Mouse (Mus musculus) lung, embryonic 15.5 days (tissue): ENCODE data around the gene Gins2. TPM values are rescaled to one million over a fixed set of nuclear protein-coding genes. Genes with fewer than 3 reads are reported as not detected.

Experiments
- ATAC-seq: fragments of 200-750 bp; cut with Nextera tagmentation; 2 replicates; pipeline ENCODE4 v1.8.0; 2017; ENCODE audit warnings: moderate number of reproducible peaks, borderline replicate concordance; ENCODE audit not compliant: low FRiP score, low TSS enrichment; ENCODE audit errors: extremely low read depth
- H3K27ac ChIP-seq: fragments of 300-500 bp; sonication (generic); 2 replicates; pipeline ENCODE4 v1.5.1; 2015; ENCODE audit warnings: moderate library complexity, mild to moderate bottlenecking, inconsistent platforms
- H3K27me3 ChIP-seq: fragments of 300-500 bp; sonication (generic); 2 replicates; pipeline ENCODE4 v1.6.1; 2015; ENCODE audit warnings: inconsistent platforms
- H3K36me3 ChIP-seq: fragments of 300-500 bp; sonication (generic); 2 replicates; pipeline ENCODE4 v1.6.1; 2015; ENCODE audit warnings: inconsistent platforms
- H3K4me1 ChIP-seq: fragments of 300-500 bp; sonication (generic); 2 replicates; pipeline ENCODE4 v1.6.1; 2015; ENCODE audit warnings: inconsistent platforms
- H3K4me2 ChIP-seq: fragments of 300-500 bp; sonication (generic); 2 replicates; pipeline ENCODE4 v1.6.1; 2015; ENCODE audit warnings: inconsistent platforms, mild to moderate bottlenecking, moderate library complexity
- H3K4me3 ChIP-seq: fragments of 300-500 bp; sonication (generic); 2 replicates; pipeline ENCODE4 v1.5.1; 2015; ENCODE audit warnings: mild to moderate bottlenecking, inconsistent platforms
- H3K9ac ChIP-seq: fragments of 300-500 bp; sonication (generic); 2 replicates; pipeline ENCODE4 v1.6.1; 2015; ENCODE audit warnings: inconsistent platforms
- H3K9me3 ChIP-seq: fragments of 300-500 bp; sonication (generic); 2 replicates; pipeline ENCODE4 v1.6.1; 2016; ENCODE audit warnings: inconsistent platforms
- WGBS: fragments of 180-500 bp; shearing (Covaris S2); methylation state at CpG from one replicate; pipeline ENCODE4 v1.1.7; 2015; 5-methylcytosine and 5-hydroxymethylcytosine counted together
- polyA plus RNA-seq: library from polyadenylated mRNA; unstranded; fragments of >200 nt; fragmentation: Nextera tagmentation; extraction: Ambion mirVana; gene quantifications from 2 replicates; pipeline ENCODE4 v1.2.1, GENCODE M21; 2015

Gene Gins2
- polyA plus RNA-seq, 1 experiment from 2014 or later: 117 TPM

DNA sequence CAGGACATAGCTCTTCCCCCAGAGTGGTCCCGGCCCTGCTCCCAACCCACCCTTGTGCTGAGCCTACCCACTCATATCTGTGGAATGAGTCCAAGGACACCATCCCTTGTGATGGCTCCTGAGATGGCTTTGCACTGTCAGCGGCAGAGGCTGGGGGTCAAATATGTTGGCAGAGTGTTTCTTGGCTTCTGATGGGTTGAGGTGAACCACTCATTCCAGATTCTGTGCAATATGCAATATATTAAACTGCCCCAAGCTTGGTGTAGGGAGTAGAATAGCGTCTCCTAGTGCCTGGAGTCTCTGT, 37.5 kb downstream of the Gins2 start:
- peaks cover 57% of the 10 kb centered on the region for H3K4me1 ChIP-seq
- peaks cover 10% of the 10 kb centered on the region; the same call in 1 of the 2 replicates for H3K36me3 ChIP-seq
- no peak for ATAC-seq
- no peak overlapping the region for H3K27ac ChIP-seq
- H3K4me2 ChIP-seq: no peak overlapping the region
- H3K9me3 ChIP-seq: no peaks in the 10 kb centered on the region
- H3K9ac ChIP-seq: no peak overlapping the region
- no peak overlapping the region for H3K4me3 ChIP-seq
- 86% methylated on average over 3 of the region's 3 CpGs for WGBS
- no peaks in the 10 kb centered on the region for H3K27me3 ChIP-seq

DNA sequence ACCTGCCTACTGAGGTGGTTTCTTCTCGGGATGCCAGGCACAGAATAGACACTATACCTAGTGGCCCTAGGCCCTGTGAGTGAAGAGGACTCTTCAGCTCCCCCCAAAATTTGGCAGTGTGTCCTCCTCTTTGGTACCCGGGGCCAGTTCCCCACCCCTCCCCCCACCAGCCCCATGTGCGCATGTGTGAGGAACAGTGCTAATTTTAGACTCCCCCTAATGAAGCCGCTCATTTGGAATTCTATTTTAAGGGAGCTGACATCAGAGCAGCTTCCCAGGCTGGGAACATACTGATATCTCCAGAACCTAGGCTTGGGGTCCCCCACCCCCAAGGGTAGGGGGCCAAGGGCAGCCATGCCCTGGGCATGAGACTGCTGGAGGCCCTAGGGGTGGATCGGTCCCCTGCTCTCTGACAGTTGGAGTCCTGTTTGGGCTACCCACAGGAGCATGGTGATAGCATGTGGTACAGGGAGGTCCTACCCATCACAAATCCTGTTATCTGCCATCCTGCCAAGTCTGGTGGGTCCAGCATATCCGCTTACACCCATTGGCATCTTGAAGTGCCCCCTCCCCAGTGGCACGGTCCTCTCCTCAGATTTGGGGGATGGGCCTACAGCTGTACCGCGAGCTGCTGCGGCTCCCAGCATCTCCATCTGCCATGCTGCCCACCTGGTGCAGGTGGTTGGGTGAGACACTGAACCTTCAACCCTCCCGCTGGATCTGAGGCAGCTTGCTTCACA, 38.0 kb downstream of the Gins2 start:
- Histone ChIP-seq H3K9me3 (no peaks in the 10 kb centered on the region), H3K9ac (no peak overlapping the region), H3K4me1 (peaks cover 56% of the 10 kb centered on the region), H3K27me3 (no peaks in the 10 kb centered on the region), H3K36me3 (peaks cover 10% of the 10 kb centered on the region; the same call in 1 of the 2 replicates), H3K27ac (no peak overlapping the region), H3K4me2 (no peak overlapping the region), H3K4me3 (no peak overlapping the region)
- 74% methylated on average over 11 of the region's 11 CpGs for WGBS
- ATAC-seq: no peak

DNA sequence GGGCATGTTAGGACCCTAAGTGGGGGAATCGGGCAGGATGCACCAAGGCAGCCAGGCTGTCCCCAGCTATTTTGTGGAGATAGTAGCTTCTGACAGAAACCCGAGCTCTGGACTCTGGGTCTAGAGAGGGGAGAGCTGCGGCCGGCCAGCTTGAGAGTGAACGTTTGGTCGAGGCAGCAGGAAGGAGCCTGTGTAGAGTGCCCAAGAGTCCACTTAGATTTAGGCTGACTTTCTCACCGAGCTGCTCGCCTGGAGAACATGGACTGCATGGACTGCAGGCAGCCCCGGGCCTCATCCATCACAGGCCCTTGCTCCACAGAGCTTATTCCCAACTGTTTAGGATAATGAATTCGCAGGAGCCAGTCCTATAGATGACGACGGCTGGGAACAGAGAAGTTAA, 38.7 kb downstream of the Gins2 start:
- Histone ChIP-seq H3K4me1 (peaks cover 54% of the 10 kb centered on the region), H3K9ac (no peak overlapping the region), H3K27me3 (no peaks in the 10 kb centered on the region), H3K4me2 (no peak overlapping the region), H3K9me3 (no peaks in the 10 kb centered on the region), H3K36me3 (peaks cover 10% of the 10 kb centered on the region; the same call in 1 of the 2 replicates), H3K27ac (no peak overlapping the region), H3K4me3 (no peak overlapping the region)
- no peak for ATAC-seq
- 36% methylated on average over 12 of the region's 12 CpGs for WGBS

DNA sequence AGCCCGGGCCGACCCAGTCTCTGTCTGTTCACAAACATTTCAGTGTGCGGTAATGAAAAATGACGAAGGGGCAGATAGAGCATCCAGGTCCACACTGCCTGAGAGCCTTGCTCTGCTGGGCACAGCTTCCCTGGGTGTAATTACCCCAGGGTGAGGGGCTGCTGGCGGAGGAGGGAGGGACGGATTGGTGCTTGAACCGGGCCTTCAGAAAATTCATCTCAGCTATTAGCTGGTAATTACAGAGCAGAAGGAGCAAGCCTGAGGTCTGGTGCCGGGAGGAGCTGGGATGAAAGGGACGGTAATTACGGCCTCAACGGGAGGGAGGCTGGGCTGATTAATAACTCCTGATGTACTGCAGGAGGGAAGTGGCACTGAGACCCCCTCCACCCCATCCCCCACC, 39.2 kb downstream of the Gins2 start:
- no peak for ATAC-seq
- Histone ChIP-seq H3K27ac (no peak overlapping the region), H3K4me2 (peak overlapping the region; percentile 25; the same call in 1 of the 2 replicates), H3K4me1 (peaks cover 58% of the 10 kb centered on the region), H3K4me3 (no peak overlapping the region), H3K36me3 (peaks cover 7% of the 10 kb centered on the region; the same call in 1 of the 2 replicates), H3K9me3 (no peaks in the 10 kb centered on the region), H3K9ac (no peak overlapping the region), H3K27me3 (no peaks in the 10 kb centered on the region)
- 44% methylated on average over 11 of the region's 11 CpGs for WGBS

DNA sequence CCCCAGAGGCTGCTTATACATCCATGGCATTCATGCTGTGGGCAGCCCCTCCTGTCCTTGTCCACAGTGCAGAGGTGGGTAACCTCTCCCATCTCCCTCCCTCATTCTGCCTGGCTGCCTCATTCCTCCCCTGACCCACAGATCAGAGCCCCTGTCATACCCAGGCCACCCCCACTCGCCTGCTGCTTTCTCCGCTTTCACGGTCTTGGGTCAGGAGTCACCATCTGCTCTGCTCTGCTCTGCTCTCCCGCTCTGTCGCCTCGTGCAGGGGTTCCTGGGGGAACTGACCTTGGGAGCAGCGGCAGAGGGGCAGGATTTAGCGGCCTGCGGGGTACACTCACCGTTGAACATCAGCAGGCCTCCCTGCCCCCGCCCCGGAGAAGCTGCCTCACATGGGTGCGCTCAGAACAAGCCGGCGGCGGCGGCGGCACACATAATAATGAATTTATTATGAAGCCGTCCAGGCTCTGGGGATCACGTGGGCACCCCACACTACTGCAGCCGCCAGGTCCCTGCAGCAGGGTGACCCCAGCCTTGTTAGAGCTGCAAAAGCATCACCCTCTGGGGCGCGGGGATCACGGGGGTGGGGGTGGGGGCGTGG, 39.7 kb downstream of the Gins2 start:
- Histone ChIP-seq H3K4me3 (no peak overlapping the region), H3K9ac (no peak overlapping the region), H3K27me3 (no peaks in the 10 kb centered on the region), H3K27ac (no peak overlapping the region), H3K4me1 (peaks cover 58% of the 10 kb centered on the region), H3K9me3 (no peaks in the 10 kb centered on the region), H3K36me3 (peaks cover 2% of the 10 kb centered on the region; the same call in 1 of the 2 replicates), H3K4me2 (peak overlapping the region; percentile 25)
- WGBS: 23% methylated on average over 25 of the region's 25 CpGs
- ATAC-seq: peak; percentile 2; the same call in 1 of the 2 replicates

DNA sequence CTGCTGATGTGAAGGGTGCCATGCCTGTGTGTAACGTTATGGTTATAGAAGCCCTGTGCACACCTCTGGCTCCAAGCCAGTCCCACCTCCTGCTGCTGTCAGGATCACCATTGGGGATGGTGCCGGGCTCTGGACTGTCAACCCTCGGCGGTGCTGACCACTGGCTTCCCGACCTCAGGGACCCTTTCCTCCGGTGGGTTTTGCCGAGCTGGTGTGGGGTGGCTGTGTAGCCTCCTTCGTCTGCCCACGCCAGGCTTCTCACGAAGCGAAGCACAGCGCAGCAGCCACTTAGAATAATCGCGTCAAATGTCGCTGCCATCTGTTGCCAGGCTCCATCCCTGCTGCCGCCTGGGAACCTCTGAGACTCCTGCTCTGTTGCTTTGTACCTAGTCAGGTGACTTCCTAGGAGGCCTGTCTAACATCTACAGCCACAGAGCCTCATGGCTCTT, 40.8 kb downstream of the Gins2 start:
- no peaks in the 10 kb centered on the region for H3K9me3 ChIP-seq
- WGBS: 57% methylated on average over 16 of the region's 16 CpGs
- H3K4me3 ChIP-seq: no peak overlapping the region
- no peak overlapping the region for H3K4me2 ChIP-seq
- H3K4me1 ChIP-seq: peaks cover 67% of the 10 kb centered on the region
- H3K36me3 ChIP-seq: no peaks in the 10 kb centered on the region
- H3K9ac ChIP-seq: no peak overlapping the region
- no peak for ATAC-seq
- H3K27ac ChIP-seq: no peak overlapping the region
- no peaks in the 10 kb centered on the region for H3K27me3 ChIP-seq

DNA sequence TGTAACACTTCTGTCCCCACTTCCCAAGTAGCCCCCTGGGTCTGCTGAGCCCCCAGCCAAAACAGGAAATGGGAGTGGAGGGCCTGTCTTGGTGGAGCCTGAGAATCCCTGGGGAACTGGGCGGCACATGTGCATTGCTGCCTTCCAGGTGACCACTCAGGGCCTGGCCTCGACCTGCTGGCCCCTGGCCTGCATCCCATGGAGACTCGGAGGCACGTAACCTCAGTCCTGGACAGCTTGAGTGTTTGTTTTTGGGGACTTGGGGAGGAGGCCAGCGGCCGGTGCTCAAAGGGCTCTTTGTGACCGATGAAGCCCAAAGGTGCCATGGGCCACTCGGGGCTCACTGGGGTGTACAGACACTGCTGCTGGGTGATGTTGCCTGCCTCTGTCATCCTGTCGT, 41.5 kb downstream of the Gins2 start:
- no peaks in the 10 kb centered on the region for H3K36me3 ChIP-seq
- peaks cover 74% of the 10 kb centered on the region for H3K4me1 ChIP-seq
- H3K4me2 ChIP-seq: no peak overlapping the region
- H3K4me3 ChIP-seq: no peak overlapping the region
- no peaks in the 10 kb centered on the region for H3K9me3 ChIP-seq
- no peak for ATAC-seq
- H3K9ac ChIP-seq: no peak overlapping the region
- no peak overlapping the region for H3K27ac ChIP-seq
- no peaks in the 10 kb centered on the region for H3K27me3 ChIP-seq
- WGBS: 55% methylated on average over 9 of the region's 9 CpGs

DNA sequence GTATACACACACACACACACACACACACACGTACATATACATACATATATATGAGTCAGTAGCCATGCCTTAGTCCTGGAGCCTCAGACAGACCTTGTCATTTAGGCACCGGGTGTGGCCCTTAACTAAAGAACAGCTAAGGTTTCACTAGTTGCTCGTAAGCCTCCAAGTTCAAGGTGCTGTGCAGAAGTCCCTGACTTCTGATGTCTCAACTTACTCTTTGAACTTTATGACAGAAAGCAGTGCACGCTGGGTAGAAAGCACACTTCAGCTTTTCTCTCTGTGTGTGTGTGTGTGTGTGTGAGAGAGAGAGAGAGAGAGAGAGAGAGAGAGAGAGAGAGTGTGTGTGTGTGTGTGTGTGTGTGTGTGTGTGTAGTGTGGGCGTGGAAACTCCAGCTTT, 44.9 kb downstream of the Gins2 start:
- no peak overlapping the region for H3K27ac ChIP-seq
- no peak overlapping the region for H3K4me3 ChIP-seq
- ATAC-seq: no peak
- 75% methylated on average over 5 of the region's 5 CpGs for whole genome bisulfite sequencing
- no peaks in the 10 kb centered on the region for H3K36me3 ChIP-seq
- no peak overlapping the region for H3K9ac ChIP-seq
- peaks cover 78% of the 10 kb centered on the region for H3K4me1 ChIP-seq
- H3K4me2 ChIP-seq: no peak overlapping the region
- no peaks in the 10 kb centered on the region for H3K27me3 ChIP-seq
- no peaks in the 10 kb centered on the region for H3K9me3 ChIP-seq

DNA sequence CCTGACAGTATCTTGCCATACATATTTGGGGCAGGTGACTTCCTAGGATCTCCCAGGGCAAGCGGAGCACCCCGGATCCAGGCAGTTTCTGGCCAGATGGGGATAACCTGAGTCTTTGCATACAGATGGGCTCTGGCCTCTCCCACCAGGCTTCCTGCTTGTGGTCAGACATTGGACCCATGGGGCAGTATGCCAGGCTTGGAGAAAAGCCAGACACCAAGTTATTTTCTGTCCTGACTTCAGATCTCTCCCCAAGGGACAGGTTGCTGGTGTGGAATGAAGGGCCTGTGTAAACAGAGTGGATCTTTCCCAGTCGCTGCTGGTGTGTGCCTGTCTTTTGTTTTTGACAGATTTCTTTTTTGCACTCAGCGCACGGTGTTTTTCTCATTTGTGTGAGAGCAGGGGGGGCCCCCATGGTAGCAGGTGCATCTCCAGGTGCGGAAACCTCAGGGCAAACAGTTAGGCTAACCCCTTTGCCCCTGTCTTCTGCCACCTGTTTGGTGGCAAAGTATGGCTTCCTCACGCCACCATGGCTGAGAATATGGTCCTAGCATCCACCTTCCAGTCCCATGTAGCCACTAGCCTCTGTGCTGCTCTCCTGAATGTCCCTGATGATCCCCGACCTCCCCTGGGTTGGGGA, 45.6 kb downstream of the Gins2 start:
- Histone ChIP-seq H3K27ac (no peak overlapping the region), H3K9me3 (no peaks in the 10 kb centered on the region), H3K4me1 (peaks cover 79% of the 10 kb centered on the region), H3K4me2 (no peak overlapping the region), H3K36me3 (no peaks in the 10 kb centered on the region), H3K4me3 (no peak overlapping the region), H3K9ac (no peak overlapping the region), H3K27me3 (no peaks in the 10 kb centered on the region)
- no peak for ATAC-seq
- WGBS: 58% methylated on average over 8 of the region's 8 CpGs

DNA sequence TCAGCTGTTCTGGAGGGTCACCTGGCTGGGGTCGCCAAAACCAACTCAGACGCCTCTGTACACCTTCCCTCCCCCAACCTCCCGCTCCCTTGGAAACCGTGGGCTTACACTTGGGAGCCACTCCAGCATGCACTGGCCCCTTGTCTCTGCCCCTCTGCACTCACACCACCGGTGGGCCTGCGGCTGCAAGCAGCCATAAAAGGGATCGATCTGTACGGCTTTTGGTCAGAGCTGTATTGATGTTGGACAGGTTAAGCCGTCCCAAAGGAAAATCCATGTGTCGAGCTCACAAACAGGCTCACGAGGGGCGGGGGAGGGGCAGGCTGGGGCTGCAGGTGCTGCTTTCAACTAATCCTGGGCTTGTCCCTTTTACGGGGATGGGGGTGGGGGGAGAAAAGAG, 46.1 kb downstream of the Gins2 start:
- H3K9ac ChIP-seq: no peak overlapping the region
- H3K4me1 ChIP-seq: peaks cover 79% of the 10 kb centered on the region
- WGBS: 30% methylated on average over 13 of the region's 13 CpGs
- H3K27ac ChIP-seq: 0 out of 2 replicates have a peak overlapping the region, but pooled peaks have one; percentile 6
- no peak overlapping the region for H3K4me2 ChIP-seq
- no peaks in the 10 kb centered on the region for H3K27me3 ChIP-seq
- no peak for ATAC-seq
- no peak overlapping the region for H3K4me3 ChIP-seq
- no peaks in the 10 kb centered on the region for H3K9me3 ChIP-seq
- no peaks in the 10 kb centered on the region for H3K36me3 ChIP-seq

DNA sequence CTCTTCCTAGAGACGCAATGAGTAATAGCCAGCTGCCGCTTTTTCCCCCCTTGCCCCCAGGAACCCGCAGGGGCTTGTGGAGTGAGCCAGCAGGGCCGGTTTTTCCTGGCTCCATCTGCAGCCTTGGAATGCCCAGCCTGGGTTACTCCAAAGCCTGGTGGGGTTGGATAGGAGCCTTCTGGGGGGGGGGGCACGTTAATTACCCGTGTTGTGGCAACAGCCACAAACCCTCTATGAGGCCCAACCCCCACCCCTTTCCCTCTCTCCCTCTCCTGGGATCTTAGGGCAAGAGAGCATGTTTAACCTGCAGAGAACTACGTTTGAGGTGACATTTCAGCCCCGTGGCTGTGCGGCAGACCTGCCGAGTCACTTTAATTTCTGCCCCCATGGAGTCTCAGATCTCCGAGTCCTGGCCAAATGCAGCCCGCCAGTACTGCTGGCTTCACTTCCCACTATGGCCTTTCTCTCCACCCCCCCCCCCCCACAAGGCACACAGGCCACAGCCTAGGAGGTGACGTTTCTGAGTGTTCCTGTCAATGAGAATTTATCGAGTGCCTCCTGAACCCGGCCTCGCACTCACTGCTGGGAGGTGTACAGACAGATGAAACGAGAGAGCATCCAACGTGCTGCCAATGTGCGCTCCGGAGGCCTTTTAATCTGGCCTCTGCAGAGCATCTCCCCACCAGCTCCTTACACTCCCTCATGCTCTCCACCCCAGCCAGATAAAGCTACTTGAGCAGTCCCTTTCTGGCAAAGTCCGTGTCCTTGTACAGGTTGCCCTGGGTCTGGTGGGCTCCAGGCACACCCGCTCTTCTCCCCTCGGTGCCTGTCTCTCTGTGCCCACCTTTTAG, 49.1 kb downstream of the Gins2 start:
- H3K36me3 ChIP-seq: no peaks in the 10 kb centered on the region
- H3K4me2 ChIP-seq: peak overlapping the region; percentile 98
- 31% methylated on average over 22 of the region's 23 CpGs for WGBS
- H3K4me1 ChIP-seq: peaks cover 81% of the 10 kb centered on the region
- peak overlapping the region; percentile 97 for H3K27ac ChIP-seq
- H3K27me3 ChIP-seq: no peaks in the 10 kb centered on the region
- ATAC-seq: no peak
- no peak overlapping the region for H3K9ac ChIP-seq
- H3K4me3 ChIP-seq: peak overlapping the region; percentile 66
- H3K9me3 ChIP-seq: no peaks in the 10 kb centered on the region
